15 mouse cellular contexts compared by ENCODE assay signal in genomic region chr13:99499764-99500163, GRCm38 (mm10). TPM values are rescaled to one million over a fixed set of nuclear protein-coding genes. Genes with fewer than 3 reads are reported as not detected.
"Had no signal": no experiment of that assay in that cellular context is flagged by ENCODE, and none has a peak within 500 bp of the region (broad histone marks: within the 10 kb centered on the region; RNA-seq: fewer than 3 reads in every experiment).

No protein-coding gene starts in this region.

- DNase-seq: kidney, postnatal 36 days; left cerebral cortex, postnatal 4 days; lung, adult 18-20 months; midbrain, embryonic 14.5 days; retina, postnatal 1 day; right cerebral cortex, postnatal 4 days; spleen, adult 18-20 months; thymus, adult 2 months; thymus, postnatal 25 days had no signal

- H3K9ac ChIP-seq: limb, embryonic 13.5 days; liver, embryonic 14.5 days; stomach, embryonic 15.5 days had no signal

- H3K27me3 ChIP-seq: limb, embryonic 13.5 days; stomach, embryonic 15.5 days had no signal

- H3K4me2 ChIP-seq: limb, embryonic 13.5 days; stomach, embryonic 15.5 days had no signal

- H3K36me3 ChIP-seq: stomach, embryonic 15.5 days had no signal

- H3K4me3 ChIP-seq: limb, embryonic 13.5 days; myocyte; stomach, embryonic 15.5 days had no signal

- H3K27ac ChIP-seq: kidney, postnatal 0 days; limb, embryonic 13.5 days; liver, embryonic 14.5 days; stomach, embryonic 15.5 days had no signal

- H3K9me3 ChIP-seq: limb, embryonic 13.5 days; stomach, embryonic 15.5 days had no signal

RNA-seq across cellular contexts. Expression of gene Map1b, which starts 16.6 kb away (rescaled TPM):
- total RNA-seq: megakaryocyte-erythroid progenitor cell, adult 5-6 weeks had no signal
